Comparison of ENCODE assay signal across 8 mouse cellular contexts in genomic region chr5:135713441-135714218, GRCm38 (mm10). TPM values are rescaled to one million over a fixed set of nuclear protein-coding genes. Genes with fewer than 3 reads are reported as not detected.
DNase-seq lines count a peak whose midpoint lies in the region; ATAC-seq and TF ChIP-seq lines count a peak whose summit lies in the region.

No protein-coding gene starts in this region.

- no peak overlapping the region for H3K27ac ChIP-seq in embryonic facial prominence, embryonic 14.5 days (replicated peaks; ENCODE audit: low read depth, low read length)
- no peak overlapping the region for H3K27ac ChIP-seq in embryonic facial prominence, embryonic 10.5 days (replicated peaks)
- H3K27ac ChIP-seq in hindbrain, embryonic 13.5 days, result peak overlapping the region; percentile 52
- peak overlapping the region; percentile 73; the same call in 1 of the 2 replicates for H3K27ac ChIP-seq in left cerebral cortex, adult 2 months
- H3K27ac ChIP-seq in macrophage, result peak overlapping the region; percentile 97
- no peak overlapping the region for H3K27ac ChIP-seq in stomach, postnatal 0 days (replicated peaks)

- intact Hi-C loops in left cerebral cortex, adult 2 months (cut with DNase I), result loop anchor here (5.0 kb wide), 1 partner anchor 146 kb away; no protein-coding TSS in a partner anchor

- no peak for TF ChIP-seq EP300 in stomach, postnatal 0 days (optimal IDR thresholded peaks at IDR 0.05)

- H3K79me2 ChIP-seq in macrophage (ENCODE audit: inconsistent target), result peaks cover 95% of the 10 kb centered on the region

- no peak for ATAC-seq in embryonic facial prominence, embryonic 14.5 days (ENCODE audit: low read depth)
- ATAC-seq in hindbrain, embryonic 13.5 days (ENCODE audit: low FRiP score), result no peak
- ATAC-seq in stomach, postnatal 0 days (ENCODE audit: low FRiP score, low TSS enrichment), result peak; percentile 84

- H3K4me3 ChIP-seq in embryonic facial prominence, embryonic 14.5 days (ENCODE audit: low read depth, low read length), result no peak overlapping the region
- H3K4me3 ChIP-seq in embryonic facial prominence, embryonic 10.5 days, result no peak overlapping the region
- H3K4me3 ChIP-seq in hindbrain, embryonic 13.5 days, result no peak overlapping the region
- H3K4me3 ChIP-seq in left cerebral cortex, adult 2 months, result no peak overlapping the region
- no peak overlapping the region for H3K4me3 ChIP-seq in macrophage (ENCODE audit: inconsistent target)
- H3K4me3 ChIP-seq in stomach, postnatal 0 days (ENCODE audit: low read depth, low read length), result no peak overlapping the region

- DNase-seq in embryonic facial prominence, embryonic 14.5 days (ENCODE audit: low spot score), result peak; percentile 50
- no peak for DNase-seq in embryonic facial prominence, embryonic 10.5 days (ENCODE audit: low spot score)
- DNase-seq in adrenal gland, postnatal 25 days, result peak; percentile 81
- DNase-seq in frontal cortex, postnatal 14 days (ENCODE audit: low spot score in 2 of 2), result peak; percentile 45 to 58
- peak in 1 of 2 experiments; percentile 65 for DNase-seq in left cerebral cortex, adult 2 months (ENCODE audit: extremely low spot score in 1 of 2, low spot score in 2 of 2)
- peak; percentile 64 for DNase-seq in stomach, postnatal 0 days (ENCODE audit: low spot score)

- no peaks in the 10 kb centered on the region for H3K27me3 ChIP-seq in embryonic facial prominence, embryonic 14.5 days (replicated peaks; ENCODE audit: control insufficient read depth, insufficient read depth, low read length)
- no peaks in the 10 kb centered on the region for H3K27me3 ChIP-seq in embryonic facial prominence, embryonic 10.5 days (replicated peaks; ENCODE audit: low read depth, poor library complexity, severe bottlenecking)
- H3K27me3 ChIP-seq in hindbrain, embryonic 13.5 days, result no peaks in the 10 kb centered on the region
- no peaks in the 10 kb centered on the region for H3K27me3 ChIP-seq in stomach, postnatal 0 days (ENCODE audit: control insufficient read depth, insufficient read depth, low read length)

- H3K4me1 ChIP-seq in embryonic facial prominence, embryonic 14.5 days (ENCODE audit: control insufficient read depth, insufficient read depth, low read length), result peaks cover 4% of the 10 kb centered on the region; the same call in 1 of the 2 replicates
- peaks cover 23% of the 10 kb centered on the region for H3K4me1 ChIP-seq in embryonic facial prominence, embryonic 10.5 days
- peaks cover 16% of the 10 kb centered on the region for H3K4me1 ChIP-seq in hindbrain, embryonic 13.5 days (replicated peaks)
- H3K4me1 ChIP-seq in stomach, postnatal 0 days (replicated peaks; ENCODE audit: control insufficient read depth, insufficient read depth), result no peaks in the 10 kb centered on the region

- no peak overlapping the region for H3K9ac ChIP-seq in embryonic facial prominence, embryonic 14.5 days (ENCODE audit: low read depth, low read length)
- no peak overlapping the region for H3K9ac ChIP-seq in hindbrain, embryonic 13.5 days
- no peak overlapping the region for H3K9ac ChIP-seq in stomach, postnatal 0 days (ENCODE audit: low read length)

- H3K36me3 ChIP-seq in embryonic facial prominence, embryonic 14.5 days (ENCODE audit: control insufficient read depth, insufficient read depth, low read length), result peaks cover 23% of the 10 kb centered on the region
- H3K36me3 ChIP-seq in embryonic facial prominence, embryonic 10.5 days (replicated peaks), result peaks cover 58% of the 10 kb centered on the region
- peaks cover 38% of the 10 kb centered on the region for H3K36me3 ChIP-seq in hindbrain, embryonic 13.5 days
- H3K36me3 ChIP-seq in macrophage (ENCODE audit: inconsistent target), result peaks cover 30% of the 10 kb centered on the region
- peaks cover 9% of the 10 kb centered on the region; the same call in 1 of the 2 replicates for H3K36me3 ChIP-seq in stomach, postnatal 0 days (ENCODE audit: control insufficient read depth, insufficient read depth, low read length)

- no peak overlapping the region for H3K4me2 ChIP-seq in embryonic facial prominence, embryonic 14.5 days (ENCODE audit: low read depth, low read length)
- H3K4me2 ChIP-seq in hindbrain, embryonic 13.5 days, result no peak overlapping the region
- H3K4me2 ChIP-seq in stomach, postnatal 0 days (replicated peaks; ENCODE audit: low read depth), result no peak overlapping the region

- H3K9me3 ChIP-seq in embryonic facial prominence, embryonic 14.5 days (ENCODE audit: control insufficient read depth, low read length), result no peaks in the 10 kb centered on the region
- H3K9me3 ChIP-seq in embryonic facial prominence, embryonic 10.5 days, result no peaks in the 10 kb centered on the region
- H3K9me3 ChIP-seq in hindbrain, embryonic 13.5 days, result no peaks in the 10 kb centered on the region
- no peaks in the 10 kb centered on the region for H3K9me3 ChIP-seq in stomach, postnatal 0 days (ENCODE audit: control insufficient read depth, low read length)

- WGBS in embryonic facial prominence, embryonic 14.5 days, result 66% methylated on average over 16 of the region's 16 CpGs
- 84% methylated on average over 16 of the region's 16 CpGs for WGBS in embryonic facial prominence, embryonic 10.5 days
- WGBS in hindbrain, embryonic 13.5 days, result 60% methylated on average over 16 of the region's 16 CpGs
- WGBS in macrophage (ENCODE audit: missing documents), result 21% methylated on average over 16 of the region's 16 CpGs
- 49% methylated on average over 16 of the region's 16 CpGs for WGBS in stomach, postnatal 0 days

- TF ChIP-seq CTCF in left cerebral cortex, adult 2 months (IDR thresholded peaks at IDR 0.05), result no peak
- TF ChIP-seq CTCF in stomach, postnatal 0 days (IDR thresholded peaks at IDR 0.05; ENCODE audit: low read depth), result no peak

RNA-seq across cellular contexts. Expression of gene Tmem120a, which starts 30.6 kb away (rescaled TPM):
- polyA plus RNA-seq in embryonic facial prominence, embryonic 14.5 days (2014; fragmentation: Nextera tagmentation; extraction: Ambion mirVana), result 36.7 and 42.2 TPM in 2 replicates
- 54.7 and 59.3 TPM in 2 replicates for polyA plus RNA-seq in embryonic facial prominence, embryonic 10.5 days (2016; fragmentation: Nextera tagmentation; extraction: Ambion mirVana)
- 36.7 and 37.8 TPM in 2 replicates for total RNA-seq in adrenal gland, postnatal 25 days (2021)
- polyA plus RNA-seq in hindbrain, embryonic 13.5 days (2015; fragmentation: Nextera tagmentation; extraction: Ambion mirVana), result 80.6 and 80.8 TPM in 2 replicates
- total RNA-seq in left cerebral cortex, adult 2 months (2021), result 10 to 100 TPM; 18.3 to 18.4 TPM
- 10 to 100 TPM in 21 of 26 experiments, 1 to 10 TPM in 5; 4.8 to 32.9 (median 14.6) TPM for total RNA-seq in macrophage (2018; cell fraction: chromatin; rRNA removed)
- 10 to 100 TPM; 36.8 to 57.4 (median 46.8) TPM for total RNA-seq in macrophage (2018; cell fraction: cytosol; rRNA removed)
- total RNA-seq in macrophage (2018; cell fraction: nucleus; rRNA removed), result 10 to 100 TPM in 24 of 26 experiments, 1 to 10 TPM in 2; 8.5 to 39.3 (median 19.6) TPM
- polyA plus RNA-seq in macrophage (2018), result 34.9 to 76.8 TPM (median 42.6 TPM) in 3 replicates
- 37.4 and 46.4 TPM in 2 replicates for polyA plus RNA-seq in stomach, postnatal 0 days (2015; fragmentation: Nextera tagmentation; extraction: Ambion mirVana)

RNA-seq across cellular contexts. Expression of gene Por, which starts 43.8 kb away (rescaled TPM):
- polyA plus RNA-seq in embryonic facial prominence, embryonic 14.5 days (2014; fragmentation: Nextera tagmentation; extraction: Ambion mirVana), result 61.8 and 61.9 TPM in 2 replicates
- polyA plus RNA-seq in embryonic facial prominence, embryonic 10.5 days (2016; fragmentation: Nextera tagmentation; extraction: Ambion mirVana), result 97.3 and 103 TPM in 2 replicates
- 258 and 276 TPM in 2 replicates for total RNA-seq in adrenal gland, postnatal 25 days (2021)
- polyA plus RNA-seq in hindbrain, embryonic 13.5 days (2015; fragmentation: Nextera tagmentation; extraction: Ambion mirVana), result 107 TPM in 2 replicates
- total RNA-seq in left cerebral cortex, adult 2 months (2021), result 10 to 100 TPM; 86.0 to 93.6 TPM
- 100 to 1,000 TPM in 25 of 26 experiments, 10 to 100 TPM in 1; 41.6 to 535 (median 288) TPM for total RNA-seq in macrophage (2018; cell fraction: chromatin; rRNA removed)
- total RNA-seq in macrophage (2018; cell fraction: cytosol; rRNA removed), result 100 to 1,000 TPM; 293 to 583 (median 414) TPM
- 100 to 1,000 TPM; 124 to 641 (median 427) TPM for total RNA-seq in macrophage (2018; cell fraction: nucleus; rRNA removed)
- 256 to 2,039 TPM (median 562 TPM) in 3 replicates for polyA plus RNA-seq in macrophage (2018)
- polyA plus RNA-seq in stomach, postnatal 0 days (2015; fragmentation: Nextera tagmentation; extraction: Ambion mirVana), result 174 and 177 TPM in 2 replicates

Comparison
In these comparisons a context has a peak if more than half of its experiments do, and no peak if none do; other contexts are left out.
1. H3K27ac ChIP-seq: peak in hindbrain, embryonic 13.5 days (single experiment), left cerebral cortex, adult 2 months (single experiment) and macrophage (single experiment); none in embryonic facial prominence, embryonic 14.5 days (single experiment), embryonic facial prominence, embryonic 10.5 days (single experiment) and stomach, postnatal 0 days (single experiment).